Mouse (Mus musculus) left cerebral cortex, postnatal 36 days (tissue): ENCODE data around the gene Ces2c. TPM values are rescaled to one million over a fixed set of nuclear protein-coding genes. Genes with fewer than 3 reads are reported as not detected.
"Not testable (repeated sequence)": the region's sequence is repeated elsewhere in the genome, so short reads cannot be mapped to it uniquely, and the experiment has no call there.

Experiments used
- DNase-seq, 2 experiments: peaks; one replicate each; pipeline ENCODE4 v3.0.0; 2021 to 2022; ENCODE audit warnings: low spot score in 2 of 2, mixed read lengths in 1 of 2
- intact Hi-C: fragments of 180-260 bp; cut with DNase I; formaldehyde crosslinking; loops from one replicate; pipeline ENCODE4 v1.15.1; 2025
- total RNA-seq, 2 experiments: library from RNA; stranded (reverse); gene quantifications; 2 replicates each; pipeline ENCODE4 v1.2.3; 2021

The Ces2c gene
- total RNA-seq: not detected

- intact Hi-C loops: no loop called here
- DNase-seq: no peak
These were observed at the start of gene Ces2c for GRCm38 (mm10) chr8:104846831-104847230. Ces2c (plus strand) TSS chr8:104847068.

- DNase-seq: no peak
- intact Hi-C loops: no loop called here
These were observed 47.5 kb upstream of the Ces2c start for GRCm38 (mm10) chr8:104799385-104799784.

DNA sequence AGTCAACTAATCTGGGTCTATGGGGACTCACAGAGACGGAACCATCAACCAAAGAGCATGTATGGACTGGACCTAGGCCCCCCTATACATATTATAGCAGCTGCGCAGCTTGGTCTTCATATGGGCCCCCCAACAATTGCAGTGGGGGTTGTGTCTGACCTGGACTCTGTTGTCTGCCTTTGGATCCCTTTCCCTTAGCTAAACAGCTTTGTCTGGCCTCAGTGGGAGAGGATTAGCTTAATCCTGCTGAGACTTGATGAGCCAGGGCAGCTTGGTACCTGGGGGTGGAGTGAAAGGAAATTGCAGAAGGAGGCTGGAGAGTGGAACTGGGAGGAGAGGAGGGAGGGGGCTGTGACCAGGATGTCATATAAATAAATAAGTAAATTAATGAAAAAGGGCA, 40.7 kb upstream of the Ces2c start:
- intact Hi-C loops: no loop called here
- DNase-seq: no peak

DNA sequence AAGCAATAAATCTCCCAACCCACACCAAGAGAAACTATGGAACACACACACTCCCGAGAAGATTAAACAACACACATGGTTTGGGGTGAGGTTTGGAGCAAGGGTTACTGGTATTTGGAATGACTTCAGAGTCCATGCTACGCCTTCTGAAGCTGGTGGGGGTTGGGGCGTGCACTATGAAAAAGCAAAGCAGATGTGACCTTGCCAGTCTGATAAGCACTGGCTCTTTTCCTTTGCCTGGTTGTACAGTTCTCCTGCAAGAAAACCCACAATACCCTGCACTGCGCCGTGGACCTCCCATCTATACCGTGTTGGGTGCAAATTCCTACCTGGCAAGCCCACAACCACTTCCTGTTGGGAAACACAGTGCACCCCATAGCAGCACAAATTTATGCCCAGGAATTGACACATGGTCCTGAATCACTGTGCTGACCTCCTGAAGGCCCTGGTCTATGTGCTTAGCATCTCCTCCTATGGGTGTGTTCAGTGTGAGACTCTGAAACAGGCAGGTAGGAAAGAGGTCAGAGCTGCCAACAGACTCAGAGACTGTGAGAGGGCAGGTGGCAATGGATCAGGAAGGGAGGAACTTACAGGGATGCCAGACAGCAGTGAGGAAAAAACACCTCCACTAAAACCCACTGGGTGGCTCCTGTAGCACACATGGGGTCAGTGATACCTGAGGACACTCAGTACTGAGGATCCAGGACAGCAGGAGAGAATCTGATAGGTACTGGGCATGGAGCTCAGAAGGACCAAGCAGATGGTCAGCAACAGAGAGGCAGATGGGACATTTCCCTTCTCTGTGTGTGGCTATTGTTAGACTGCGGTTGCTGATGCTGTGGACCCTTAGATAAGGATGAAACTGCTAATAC, 38.1 kb upstream of the Ces2c start:
- no peak for DNase-seq
- intact Hi-C loops: no loop called here

DNA sequence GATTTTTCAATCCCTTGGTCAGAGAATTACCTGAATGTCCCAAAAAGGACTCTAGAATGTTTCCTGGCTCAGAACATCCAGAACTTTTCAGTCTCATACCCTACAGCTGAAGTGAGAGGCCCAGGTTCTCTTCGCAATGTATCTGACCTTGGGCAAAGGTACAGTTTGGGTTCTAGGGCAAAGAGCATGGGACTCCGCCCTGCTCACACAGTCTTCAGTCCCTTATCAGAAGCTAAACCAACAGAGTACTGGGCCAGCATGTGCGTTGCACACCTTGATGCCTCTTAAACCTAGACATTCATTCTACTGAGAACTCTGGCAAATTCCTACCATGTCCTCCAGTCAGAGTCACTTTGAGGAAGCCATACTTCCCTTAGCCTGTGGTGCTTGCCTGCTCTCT, 37.4 kb upstream of the Ces2c start:
- no peak for DNase-seq
- intact Hi-C loops: no loop called here

GRCm38 (mm10) chr8:104826912-104827311, 20.0 kb upstream of the Ces2c start:
- intact Hi-C loops: no loop called here
- no peak for DNase-seq

DNA sequence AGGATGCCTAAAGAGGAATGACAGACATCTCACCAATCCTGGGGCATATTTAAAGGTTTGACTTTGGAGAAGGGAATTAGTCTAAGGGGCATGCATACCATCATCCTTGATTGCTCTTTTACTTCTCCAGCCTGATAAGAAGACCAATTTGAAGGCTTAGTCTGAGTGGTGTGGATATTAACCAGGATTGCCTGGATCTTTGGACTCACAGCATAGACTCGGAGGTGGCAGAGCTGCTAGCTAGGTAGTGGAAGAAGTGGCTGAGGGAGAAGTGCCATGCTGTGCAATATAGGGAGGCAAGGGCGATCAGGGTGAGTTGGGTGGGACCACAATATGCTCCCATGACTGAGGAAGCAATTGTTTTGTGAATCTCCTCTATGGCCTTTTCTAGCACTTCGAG, 18.6 kb upstream of the Ces2c start:
- intact Hi-C loops: no loop called here
- DNase-seq: no peak

DNA sequence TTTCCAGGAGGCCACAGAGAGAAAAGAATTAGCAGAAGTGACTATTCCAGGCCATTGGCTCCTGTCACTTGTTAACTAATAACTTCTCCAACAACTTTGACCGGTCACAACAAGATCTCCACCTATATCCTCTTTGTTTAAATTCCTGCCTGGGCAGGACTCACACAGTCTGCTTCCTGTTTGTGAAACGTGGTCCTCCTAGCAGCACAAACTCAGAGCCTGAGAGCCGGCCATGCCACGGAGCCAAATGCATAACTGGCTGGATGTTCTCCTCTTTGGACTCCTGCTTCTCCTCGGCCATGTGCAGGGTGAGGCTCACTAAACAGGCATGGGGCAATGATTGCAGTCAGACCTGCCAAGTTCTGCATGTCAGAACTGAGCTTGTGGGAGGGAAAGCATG, 15.4 kb upstream of the Ces2c start, which contains the start of gene Ces2b:
TSS of gene Ces2b (plus strand) at position 133 of the 400 bp plus-strand sequence.
- no peak for DNase-seq
- intact Hi-C loops: loop anchor here (2.0 kb wide), 1 partner anchor 21 kb away; no protein-coding TSS in a partner anchor

- intact Hi-C loops: no loop called here
- DNase-seq: no peak
These were observed 5.3 kb upstream of the Ces2c start for GRCm38 (mm10) chr8:104841360-104842078.

GRCm38 (mm10) chr8:104847741-104848462, 1.0 kb downstream of the Ces2c start:
- intact Hi-C loops: no loop called here
- no peak for DNase-seq

DNA sequence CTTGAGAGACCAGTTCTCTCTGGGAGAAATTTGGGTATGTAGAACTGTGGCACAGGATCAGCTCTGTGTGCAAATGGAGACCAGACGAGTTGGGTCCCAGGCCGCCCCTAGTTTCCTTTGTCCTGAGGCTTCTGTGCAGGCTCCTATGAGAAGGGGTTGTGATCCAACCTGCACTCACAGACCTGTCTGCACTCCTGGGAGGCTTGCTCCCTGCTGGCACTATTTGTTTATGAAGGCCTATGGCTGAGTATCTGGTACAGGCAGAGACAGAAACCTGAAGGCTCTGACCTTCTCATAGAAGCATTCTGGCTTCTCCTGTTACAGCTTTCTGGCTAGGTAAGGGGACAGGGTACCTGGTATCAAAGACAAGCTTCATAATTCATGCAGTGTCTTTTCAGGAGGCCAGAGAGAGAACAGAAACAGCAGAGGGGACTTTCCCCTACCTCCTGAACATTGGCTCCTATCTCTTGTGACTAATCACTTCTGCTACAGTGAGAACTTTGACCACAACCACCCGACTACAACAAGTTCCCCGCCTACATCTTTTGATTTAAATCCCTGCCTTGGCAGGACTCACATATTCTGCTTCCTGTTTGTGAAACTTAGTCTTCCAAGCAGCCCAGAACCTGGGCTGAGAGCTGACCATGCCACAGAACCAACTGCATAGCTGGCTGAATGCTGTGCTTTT, 20.1 kb downstream of the Ces2c start:
- intact Hi-C loops, DNase-seq: not testable (repeated sequence)

GRCm38 (mm10) chr8:104868876-104869275, 22.0 kb downstream of the Ces2c start:
- intact Hi-C loops: not testable (repeated sequence)

GRCm38 (mm10) chr8:104886223-104886926, 39.5 kb downstream of the Ces2c start:
- intact Hi-C loops, DNase-seq: not testable (repeated sequence)

More at GRCm38 (mm10) chr8:104868876-104869275, 22.0 kb downstream of the Ces2c start:
- not testable (repeated sequence) for DNase-seq

DNA sequence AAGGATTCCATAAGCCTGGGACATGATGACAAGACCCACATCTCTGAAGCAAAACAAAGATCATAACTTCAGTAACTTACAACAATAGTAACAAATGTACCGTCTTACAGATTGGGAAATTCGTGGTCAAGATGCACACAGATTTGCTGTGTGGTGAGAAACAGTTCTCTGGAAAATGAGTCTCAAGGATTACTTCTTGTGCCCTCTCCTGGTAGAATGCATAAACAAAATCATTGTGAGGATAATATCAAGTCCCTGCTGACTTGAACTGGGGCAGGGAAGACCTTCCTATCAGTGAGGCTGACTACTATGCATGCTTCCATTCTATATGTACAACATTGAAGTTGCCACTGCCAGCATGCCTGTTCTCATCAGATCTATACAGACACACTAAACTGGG, 54.9 kb downstream of the Ces2c start:
- intact Hi-C loops: no loop called here
- DNase-seq: no peak

Other genes starting within 250 kb of the Ces2c start
- gene Cdh16, start 222.7 kb upstream of the Ces2c start, total RNA-seq: not detected
- 1 to 10 TPM; 3.5 to 4.4 TPM for gene Rrad, start 215.7 kb upstream of the Ces2c start, total RNA-seq
- gene Ciao2b, start 205.1 kb upstream of the Ces2c start, total RNA-seq: 10 to 100 TPM; 31.4 to 33.5 TPM
- not detected for gene Ces2a, start 113.1 kb upstream of the Ces2c start, total RNA-seq
- gene Ces2b, start 15.5 kb upstream of the Ces2c start, total RNA-seq: under 1 TPM in 1 of 2 experiments, not detected in 1; 0.17 TPM
- not detected for gene Ces2e, start 79.2 kb downstream of the Ces2c start, total RNA-seq
- not detected for gene Ces2f, start 100.3 kb downstream of the Ces2c start, total RNA-seq
- gene Ces2g, start 114.7 kb downstream of the Ces2c start, total RNA-seq: under 1 TPM; 0.25 to 0.45 TPM
- gene Ces2h, start 153.8 kb downstream of the Ces2c start, total RNA-seq: not detected
- not detected for gene Ces3a, start 201.5 kb downstream of the Ces2c start, total RNA-seq
- not detected for gene Ces3b, start 236.7 kb downstream of the Ces2c start, total RNA-seq